Mouse (Mus musculus): ENCODE measurements around the gene Nkiras1.

DNA sequence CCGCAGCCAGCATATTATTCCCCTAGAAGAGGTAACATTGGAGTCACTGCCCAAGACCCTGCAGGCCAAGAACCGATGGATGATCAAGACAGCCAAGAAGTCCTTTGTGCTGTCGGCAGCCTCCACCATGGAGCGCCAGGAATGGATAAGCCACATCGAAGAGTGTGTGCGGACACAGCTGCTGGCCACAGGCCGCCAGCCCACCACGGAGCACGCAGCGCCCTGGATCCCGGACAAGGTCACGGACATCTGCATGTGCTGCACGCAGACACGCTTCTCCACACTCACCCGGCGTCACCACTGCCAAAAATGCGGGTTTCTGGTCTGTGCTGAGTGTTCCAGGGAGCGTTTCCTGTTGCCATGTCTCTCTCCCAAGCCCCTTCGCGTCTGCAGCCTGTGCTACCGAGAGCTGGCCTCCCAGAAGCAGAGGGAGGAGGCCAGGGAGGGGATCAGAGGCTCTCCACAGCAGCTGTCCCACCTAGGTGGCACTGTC is 28.3 kb upstream of the Nkiras1 start:
- TF ChIP-seq POLR2A (IDR thresholded peaks at IDR 0.05; ENCODE audit: borderline replicate concordance, extremely low read depth, insufficient read depth, insufficient read length, poor library complexity, severe bottlenecking): no peak
- TF ChIP-seq CTCF (IDR thresholded peaks at IDR 0.05; ENCODE audit: borderline replicate concordance, extremely low read depth, insufficient read depth, insufficient read length): no peak

Data from brain, embryonic 14.5 days (tissue).